Mouse (Mus musculus): ENCODE data around the gene Gm7714.
"Not testable (repeated sequence)": the region's sequence is repeated elsewhere in the genome, so short reads cannot be mapped to it uniquely, and the experiment has no call there.

The Gm7714 gene

DNA sequence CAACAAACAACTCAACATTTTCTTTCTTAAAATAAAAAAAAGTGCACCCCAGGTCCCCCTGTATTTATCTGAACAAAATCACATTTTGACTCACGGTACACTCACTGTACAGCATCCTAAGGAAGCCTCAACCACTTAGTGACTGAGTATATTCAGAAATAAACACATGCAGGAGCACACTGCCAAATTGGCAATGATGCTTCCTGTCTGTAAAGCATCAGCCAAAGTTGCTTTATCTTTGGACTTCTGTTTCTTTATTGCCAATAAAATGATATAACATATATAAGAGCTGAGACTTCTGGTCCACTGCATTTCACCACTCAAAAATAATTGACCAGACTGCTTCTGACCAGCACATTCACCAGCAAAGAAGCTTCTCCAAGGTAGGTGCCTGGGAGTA, at the start of gene Gm7714:
Gene Gm7714, plus strand, starts transcription at position 301 of the 400 bp plus-strand sequence.
- no peak for DNase-seq

DNA sequence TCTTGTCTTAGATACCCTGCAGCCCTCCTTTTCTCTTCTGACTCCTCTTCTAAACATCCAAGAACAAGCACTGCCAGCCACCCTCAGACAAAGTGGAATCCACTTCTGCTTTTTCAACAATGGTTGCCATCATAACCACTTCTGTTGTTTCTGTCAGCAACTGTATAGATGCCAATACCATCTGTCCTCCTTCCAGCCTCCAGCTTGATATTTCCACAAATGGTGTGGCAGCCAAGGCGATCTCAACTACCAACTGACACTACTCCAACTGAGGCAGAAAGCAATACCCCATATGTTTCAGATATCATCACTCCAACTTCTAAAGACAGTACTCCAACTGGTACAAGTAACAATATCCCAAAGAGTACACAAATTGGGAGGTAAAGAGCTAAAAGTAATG, 12.2 kb upstream of the Gm7714 start:
- no peak for DNase-seq

- not testable (repeated sequence) for DNase-seq
Measured at GRCm38 (mm10) chr5:88311307-88311706, 42.6 kb downstream of the Gm7714 start.

DNA sequence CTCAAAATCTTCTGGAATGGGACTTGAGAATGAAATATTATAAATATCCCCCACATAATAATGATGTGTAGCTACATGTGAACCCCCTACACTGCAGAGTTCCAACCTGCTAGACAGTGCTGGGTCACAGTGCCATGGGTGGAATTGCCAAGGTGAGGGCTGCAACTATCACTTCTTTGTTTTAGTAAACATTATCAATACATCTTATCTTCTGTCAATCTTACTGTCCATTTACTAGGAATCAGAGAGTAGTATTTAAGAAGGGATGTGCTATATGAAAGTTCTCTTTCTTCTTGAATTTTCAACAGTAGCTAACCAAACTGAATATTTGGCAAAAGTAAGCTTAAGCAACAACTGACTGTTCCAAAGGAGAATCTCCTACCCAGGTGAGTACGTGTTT, 48.3 kb downstream of the Gm7714 start, which contains the start of gene Prol1:
Gene Prol1, plus strand, starts transcription at position 301 of the 400 bp plus-strand sequence.
- no peak for DNase-seq

Measured in lung, postnatal 10 days (tissue).